Mouse (Mus musculus) erythroblast, embryonic 14.5 days (primary cell): Measurements from ENCODE around the gene Iffo1.

Source experiments
- GATA1 ChIP-seq: IDR thresholded peaks from 2 replicates; pipeline ENCODE4 v1.6.1; 2012; ENCODE audit warnings: low read length, inconsistent platforms, mixed read lengths
- TAL1 ChIP-seq: IDR thresholded peaks from 3 replicates; pipeline ENCODE4 v1.6.1; 2012; ENCODE audit warnings: low read length, inconsistent platforms, mixed read lengths

DNA sequence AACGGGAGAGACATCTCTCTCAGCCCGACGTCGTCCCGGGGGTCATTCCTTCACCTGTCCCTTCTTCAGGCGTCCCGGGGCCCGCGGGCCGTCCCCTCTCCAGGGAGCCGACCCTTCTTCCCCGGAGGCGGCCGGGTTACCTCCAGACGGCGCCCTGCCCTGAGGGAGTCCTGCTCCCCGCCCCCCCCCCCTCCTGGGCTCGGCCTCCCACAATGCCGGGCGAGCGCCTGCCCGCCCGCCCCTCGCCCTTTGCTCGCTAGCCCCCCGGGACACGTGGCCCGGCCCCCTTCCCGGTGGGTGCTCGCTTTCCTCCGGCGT is 48.8 kb upstream of the Iffo1 start:
- no peak for TF ChIP-seq GATA1
- no peak for TF ChIP-seq TAL1
